Mouse (Mus musculus) layer of hippocampus, adult 9-10 months (tissue): ENCODE measurements around the gene Sorcs3.

Experiments
- DNase-seq: peaks from one replicate; pipeline ENCODE4 v3.0.0; 2022; ENCODE audit warnings: low spot score

Gene Sorcs3

GRCm38 (mm10) chr19:48706267-48706923 lies 500.6 kb downstream of the Sorcs3 start:
- no peak for DNase-seq

- DNase-seq, result no peak
These were observed 501.1 kb downstream of the Sorcs3 start for GRCm38 (mm10) chr19:48706924-48707320.

GRCm38 (mm10) chr19:48725851-48726419 lies 520.1 kb downstream of the Sorcs3 start:
- no peak for DNase-seq

- no peak for DNase-seq
These were observed 521.2 kb downstream of the Sorcs3 start for GRCm38 (mm10) chr19:48727048-48727447.

GRCm38 (mm10) chr19:48727601-48728000 lies 521.8 kb downstream of the Sorcs3 start:
- no peak for DNase-seq

GRCm38 (mm10) chr19:48731731-48732130 lies 525.9 kb downstream of the Sorcs3 start:
- DNase-seq, result no peak

- no peak for DNase-seq
These were observed 528.5 kb downstream of the Sorcs3 start for GRCm38 (mm10) chr19:48734370-48734769.

GRCm38 (mm10) chr19:48737554-48737953 lies 531.7 kb downstream of the Sorcs3 start:
- no peak for DNase-seq

GRCm38 (mm10) chr19:48755156-48755555 lies 549.3 kb downstream of the Sorcs3 start:
- no peak for DNase-seq

GRCm38 (mm10) chr19:48756831-48757230 lies 551.0 kb downstream of the Sorcs3 start:
- no peak for DNase-seq

- DNase-seq, result no peak
These were observed 560.7 kb downstream of the Sorcs3 start for GRCm38 (mm10) chr19:48766524-48766923.

GRCm38 (mm10) chr19:48771565-48771964 lies 565.7 kb downstream of the Sorcs3 start:
- peak; percentile 5 for DNase-seq

- no peak for DNase-seq
These were observed 573.4 kb downstream of the Sorcs3 start for GRCm38 (mm10) chr19:48779095-48779765.

GRCm38 (mm10) chr19:48780813-48781212 lies 575.0 kb downstream of the Sorcs3 start:
- no peak for DNase-seq

GRCm38 (mm10) chr19:48782024-48782721 lies 576.3 kb downstream of the Sorcs3 start:
- no peak for DNase-seq

GRCm38 (mm10) chr19:48787269-48787668 lies 581.4 kb downstream of the Sorcs3 start:
- no peak for DNase-seq

GRCm38 (mm10) chr19:48804546-48804945 lies 598.7 kb downstream of the Sorcs3 start:
- DNase-seq, result no peak

- DNase-seq, result no peak
These were observed 605.7 kb downstream of the Sorcs3 start for GRCm38 (mm10) chr19:48811541-48811940.

- no peak for DNase-seq
These were observed 608.0 kb downstream of the Sorcs3 start for GRCm38 (mm10) chr19:48813823-48814222.

GRCm38 (mm10) chr19:48815064-48815463 lies 609.2 kb downstream of the Sorcs3 start:
- DNase-seq, result no peak

- no peak for DNase-seq
These were observed 614.9 kb downstream of the Sorcs3 start for GRCm38 (mm10) chr19:48820493-48821282.

- no peak for DNase-seq
These were observed 615.5 kb downstream of the Sorcs3 start for GRCm38 (mm10) chr19:48821283-48821715.
